Mouse (Mus musculus): ENCODE measurements around the gene Olfr304.

DNA sequence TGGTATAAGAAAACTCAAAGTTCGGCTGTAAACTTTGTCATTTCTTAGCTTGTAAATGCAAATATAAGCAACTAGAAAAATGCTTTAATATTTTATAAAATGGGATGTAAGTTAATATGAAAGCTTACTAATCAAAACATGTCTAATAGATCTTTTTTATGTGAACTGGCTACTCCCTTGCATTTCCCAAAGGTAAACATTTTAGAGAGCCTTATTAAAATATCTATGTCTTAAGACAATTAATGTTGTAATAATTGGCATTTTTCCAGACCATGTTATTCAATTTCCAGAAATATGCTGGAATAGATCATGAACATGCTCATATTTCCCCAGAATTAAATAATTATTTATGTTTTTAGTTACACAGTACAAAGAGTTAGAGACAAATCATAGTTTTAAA, 49.0 kb downstream of the Olfr304 start, which contains the start of gene Olfr307:
- TF ChIP-seq CTCF (IDR thresholded peaks at IDR 0.05; ENCODE audit: low read depth, low read length), result no peak
- TF ChIP-seq POLR2A (IDR thresholded peaks at IDR 0.05; ENCODE audit: borderline replicate concordance, low read depth, low read length), result no peak

Data from bone marrow macrophage, adult 2 months (primary cell).